Mouse (Mus musculus) limb, embryonic 15.5 days (tissue): ENCODE data around the gene Kcnh8. TPM values are rescaled to one million over a fixed set of nuclear protein-coding genes. Genes with fewer than 3 reads are reported as not detected.

Experiments
- ATAC-seq: fragments of 200-750 bp; cut with Nextera tagmentation; 2 replicates; pipeline ENCODE4 v1.8.0; 2017; ENCODE audit warnings: low read depth, moderate TSS enrichment; ENCODE audit not compliant: insufficient number of reproducible peaks, low FRiP score, low TSS enrichment
- H3K27ac ChIP-seq: fragments of 300-500 bp; sonication (generic); 2 replicates; pipeline ENCODE4 v1.5.1; 2015; ENCODE audit warnings: moderate library complexity, mild to moderate bottlenecking, inconsistent platforms
- H3K27me3 ChIP-seq: fragments of 300-500 bp; sonication (generic); 2 replicates; pipeline ENCODE4 v1.6.1; 2015; ENCODE audit warnings: inconsistent platforms
- H3K36me3 ChIP-seq: fragments of 300-500 bp; sonication (generic); 2 replicates; pipeline ENCODE4 v1.6.1; 2015; ENCODE audit warnings: inconsistent platforms
- H3K4me1 ChIP-seq: fragments of 300-500 bp; sonication (generic); 2 replicates; pipeline ENCODE4 v1.6.1; 2015; ENCODE audit warnings: inconsistent platforms
- H3K4me2 ChIP-seq: fragments of 300-500 bp; sonication (generic); 2 replicates; pipeline ENCODE4 v1.6.1; 2015; ENCODE audit warnings: mild to moderate bottlenecking, inconsistent platforms
- H3K4me3 ChIP-seq: fragments of 300-500 bp; sonication (generic); 2 replicates; pipeline ENCODE4 v1.5.1; 2015; ENCODE audit warnings: mild to moderate bottlenecking, inconsistent platforms
- H3K9ac ChIP-seq: fragments of 300-500 bp; sonication (generic); 2 replicates; pipeline ENCODE4 v1.6.1; 2015; ENCODE audit warnings: inconsistent platforms
- H3K9me3 ChIP-seq: fragments of 300-500 bp; sonication (generic); 2 replicates; pipeline ENCODE4 v1.6.1; 2016; ENCODE audit warnings: inconsistent platforms
- WGBS: fragments of 180-500 bp; shearing (Covaris S2); methylation state at CpG from one replicate; pipeline ENCODE4 v1.1.7; 2015; 5-methylcytosine and 5-hydroxymethylcytosine counted together
- polyA plus RNA-seq: library from polyadenylated mRNA; unstranded; fragments of >200 nt; fragmentation: Nextera tagmentation; extraction: Ambion mirVana; gene quantifications from 2 replicates; pipeline ENCODE4 v1.2.1, GENCODE M21; 2015

Gene Kcnh8
- polyA plus RNA-seq, 1 experiment from 2014 or later: not detected

- H3K27me3 ChIP-seq: no peaks in the 10 kb centered on the region
- no peak overlapping the region for H3K4me2 ChIP-seq
- H3K9ac ChIP-seq: no peak overlapping the region
- no peaks in the 10 kb centered on the region for H3K36me3 ChIP-seq
- H3K9me3 ChIP-seq: no peaks in the 10 kb centered on the region
- H3K4me3 ChIP-seq: no peak overlapping the region
- H3K4me1 ChIP-seq: no peaks in the 10 kb centered on the region
- ATAC-seq: no peak
- H3K27ac ChIP-seq: no peak overlapping the region
These were observed 46.7 kb downstream of the Kcnh8 start for GRCm38 (mm10) chr17:52649186-52649585.

GRCm38 (mm10) chr17:52691988-52692387 lies 89.5 kb downstream of the Kcnh8 start:
- ATAC-seq: no peak
- H3K9ac ChIP-seq: no peak overlapping the region
- H3K4me3 ChIP-seq: no peak overlapping the region
- H3K27me3 ChIP-seq: no peaks in the 10 kb centered on the region
- H3K27ac ChIP-seq: no peak overlapping the region
- H3K36me3 ChIP-seq: no peaks in the 10 kb centered on the region
- H3K4me2 ChIP-seq: no peak overlapping the region
- H3K9me3 ChIP-seq: no peaks in the 10 kb centered on the region
- H3K4me1 ChIP-seq: no peaks in the 10 kb centered on the region

GRCm38 (mm10) chr17:52701944-52702343 lies 99.4 kb downstream of the Kcnh8 start:
- H3K4me2 ChIP-seq: no peak overlapping the region
- WGBS: 78% methylated on average over 3 of the region's 3 CpGs
- ATAC-seq: no peak
- no peak overlapping the region for H3K27ac ChIP-seq
- no peaks in the 10 kb centered on the region for H3K36me3 ChIP-seq
- H3K4me1 ChIP-seq: no peaks in the 10 kb centered on the region
- H3K9me3 ChIP-seq: no peaks in the 10 kb centered on the region
- H3K9ac ChIP-seq: no peak overlapping the region
- H3K27me3 ChIP-seq: no peaks in the 10 kb centered on the region
- no peak overlapping the region for H3K4me3 ChIP-seq

GRCm38 (mm10) chr17:52712319-52712718 lies 109.8 kb downstream of the Kcnh8 start:
- WGBS: 21% methylated on average over 1 of the region's 1 CpGs
- H3K36me3 ChIP-seq: no peaks in the 10 kb centered on the region
- H3K27me3 ChIP-seq: no peaks in the 10 kb centered on the region

GRCm38 (mm10) chr17:52722214-52722613 lies 119.7 kb downstream of the Kcnh8 start:
- no peak overlapping the region for H3K27ac ChIP-seq
- no peak for ATAC-seq
- H3K4me1 ChIP-seq: no peaks in the 10 kb centered on the region
- H3K27me3 ChIP-seq: no peaks in the 10 kb centered on the region
- no peak overlapping the region for H3K9ac ChIP-seq
- H3K4me3 ChIP-seq: no peak overlapping the region
- no peak overlapping the region for H3K4me2 ChIP-seq
- WGBS: 76% methylated on average over 3 of the region's 3 CpGs
- H3K9me3 ChIP-seq: no peaks in the 10 kb centered on the region
- no peaks in the 10 kb centered on the region for H3K36me3 ChIP-seq

More at GRCm38 (mm10) chr17:52712319-52712718, 109.8 kb downstream of the Kcnh8 start:
- Histone ChIP-seq H3K27ac (no peak overlapping the region), H3K9me3 (no peaks in the 10 kb centered on the region), H3K4me1 (no peaks in the 10 kb centered on the region), H3K4me3 (no peak overlapping the region), H3K4me2 (no peak overlapping the region), H3K9ac (no peak overlapping the region)
- no peak for ATAC-seq

GRCm38 (mm10) chr17:52728806-52729205 lies 126.3 kb downstream of the Kcnh8 start:
- 66% methylated on average over 2 of the region's 2 CpGs for WGBS
- Histone ChIP-seq H3K36me3 (no peaks in the 10 kb centered on the region), H3K4me3 (no peak overlapping the region), H3K9me3 (no peaks in the 10 kb centered on the region), H3K27me3 (no peaks in the 10 kb centered on the region), H3K4me2 (no peak overlapping the region), H3K4me1 (no peaks in the 10 kb centered on the region), H3K9ac (no peak overlapping the region), H3K27ac (no peak overlapping the region)
- no peak for ATAC-seq

- Histone ChIP-seq H3K27ac (no peak overlapping the region), H3K27me3 (no peaks in the 10 kb centered on the region), H3K9ac (no peak overlapping the region), H3K4me1 (no peaks in the 10 kb centered on the region), H3K36me3 (no peaks in the 10 kb centered on the region), H3K4me2 (no peak overlapping the region), H3K9me3 (no peaks in the 10 kb centered on the region), H3K4me3 (no peak overlapping the region)
- no peak for ATAC-seq
These were observed 135.9 kb downstream of the Kcnh8 start for GRCm38 (mm10) chr17:52738436-52738835.

GRCm38 (mm10) chr17:52788151-52788550 lies 185.6 kb downstream of the Kcnh8 start:
- Histone ChIP-seq H3K9ac (no peak overlapping the region), H3K4me2 (no peak overlapping the region), H3K27ac (no peak overlapping the region), H3K9me3 (no peaks in the 10 kb centered on the region), H3K4me3 (no peak overlapping the region), H3K27me3 (no peaks in the 10 kb centered on the region), H3K36me3 (no peaks in the 10 kb centered on the region), H3K4me1 (no peaks in the 10 kb centered on the region)
- ATAC-seq: no peak
- WGBS: 69% methylated on average over 3 of the region's 3 CpGs

- no peak overlapping the region for H3K9ac ChIP-seq
- H3K27ac ChIP-seq: no peak overlapping the region
- no peak for ATAC-seq
- H3K27me3 ChIP-seq: no peaks in the 10 kb centered on the region
- H3K9me3 ChIP-seq: no peaks in the 10 kb centered on the region
- H3K36me3 ChIP-seq: no peaks in the 10 kb centered on the region
- 53% methylated on average over 6 of the region's 6 CpGs for WGBS
- no peak overlapping the region for H3K4me2 ChIP-seq
- H3K4me1 ChIP-seq: no peaks in the 10 kb centered on the region
- no peak overlapping the region for H3K4me3 ChIP-seq
These were observed 202.0 kb downstream of the Kcnh8 start for GRCm38 (mm10) chr17:52804463-52804862.

- 40% methylated on average over 1 of the region's 1 CpGs for WGBS
- Histone ChIP-seq H3K9me3 (no peaks in the 10 kb centered on the region), H3K4me2 (no peak overlapping the region), H3K4me3 (no peak overlapping the region), H3K9ac (no peak overlapping the region), H3K27ac (no peak overlapping the region), H3K4me1 (no peaks in the 10 kb centered on the region), H3K36me3 (no peaks in the 10 kb centered on the region), H3K27me3 (no peaks in the 10 kb centered on the region)
- ATAC-seq: no peak
These were observed 208.3 kb downstream of the Kcnh8 start for GRCm38 (mm10) chr17:52810773-52811172.

- ATAC-seq: no peak
- H3K9ac ChIP-seq: no peak overlapping the region
- H3K4me1 ChIP-seq: no peaks in the 10 kb centered on the region
- no peaks in the 10 kb centered on the region for H3K27me3 ChIP-seq
- no peak overlapping the region for H3K27ac ChIP-seq
- no peaks in the 10 kb centered on the region for H3K36me3 ChIP-seq
- H3K9me3 ChIP-seq: no peaks in the 10 kb centered on the region
- no peak overlapping the region for H3K4me2 ChIP-seq
- WGBS: 66% methylated on average over 1 of the region's 1 CpGs
- no peak overlapping the region for H3K4me3 ChIP-seq
These were observed 216.5 kb downstream of the Kcnh8 start for GRCm38 (mm10) chr17:52819007-52819406.

GRCm38 (mm10) chr17:52829678-52830077 lies 227.2 kb downstream of the Kcnh8 start:
- Histone ChIP-seq H3K9me3 (no peaks in the 10 kb centered on the region), H3K4me1 (no peaks in the 10 kb centered on the region), H3K4me3 (no peak overlapping the region), H3K27ac (no peak overlapping the region), H3K36me3 (no peaks in the 10 kb centered on the region), H3K4me2 (no peak overlapping the region), H3K9ac (no peak overlapping the region), H3K27me3 (no peaks in the 10 kb centered on the region)
- 87% methylated on average over 4 of the region's 4 CpGs for WGBS
- ATAC-seq: no peak

- Histone ChIP-seq H3K27me3 (no peaks in the 10 kb centered on the region), H3K4me3 (no peak overlapping the region), H3K9ac (no peak overlapping the region), H3K27ac (no peak overlapping the region), H3K9me3 (no peaks in the 10 kb centered on the region), H3K4me1 (no peaks in the 10 kb centered on the region), H3K4me2 (no peak overlapping the region), H3K36me3 (no peaks in the 10 kb centered on the region)
- ATAC-seq: no peak
- WGBS: 74% methylated on average over 3 of the region's 3 CpGs
These were observed 270.7 kb downstream of the Kcnh8 start for GRCm38 (mm10) chr17:52873195-52873594.
